Mouse (Mus musculus) 416B (cell line): ENCODE data around the gene Maco1.
"Not testable (repeated sequence)": the region's sequence is repeated elsewhere in the genome, so short reads cannot be mapped to it uniquely, and the experiment has no call there.

Source experiments
- DNase-seq: peaks from one replicate; pipeline ENCODE4 v3.0.0; 2011; ENCODE audit warnings: low read depth

Gene Maco1

GRCm38 (mm10) chr4:134813406-134814228 lies 39.5 kb downstream of the Maco1 start:
- DNase-seq = no peak

- DNase-seq = no peak
Observed at GRCm38 (mm10) chr4:134804765-134805164, 48.4 kb downstream of the Maco1 start.

- DNase-seq = no peak
Observed at GRCm38 (mm10) chr4:134802765-134803164, 50.4 kb downstream of the Maco1 start.

- no peak for DNase-seq
Observed at GRCm38 (mm10) chr4:134802155-134802554, 51.0 kb downstream of the Maco1 start.

GRCm38 (mm10) chr4:134800693-134801092 lies 52.5 kb downstream of the Maco1 start:
- DNase-seq = no peak

GRCm38 (mm10) chr4:134800098-134800497 lies 53.0 kb downstream of the Maco1 start:
- no peak for DNase-seq

GRCm38 (mm10) chr4:134799272-134799671 lies 53.9 kb downstream of the Maco1 start:
- DNase-seq = peak; percentile 76

GRCm38 (mm10) chr4:134798861-134799260 lies 54.3 kb downstream of the Maco1 start:
- DNase-seq = no peak

GRCm38 (mm10) chr4:134797621-134798020 lies 55.5 kb downstream of the Maco1 start:
- no peak for DNase-seq

- peak; percentile 60 for DNase-seq
Observed at GRCm38 (mm10) chr4:134796581-134797361, 56.4 kb downstream of the Maco1 start.

GRCm38 (mm10) chr4:134795819-134796485 lies 57.2 kb downstream of the Maco1 start:
- peak; percentile 34 for DNase-seq

- not testable (repeated sequence) for DNase-seq
Observed at GRCm38 (mm10) chr4:134794959-134795358, 58.2 kb downstream of the Maco1 start.

GRCm38 (mm10) chr4:134793213-134793956 lies 59.8 kb downstream of the Maco1 start:
- peak; percentile 82 for DNase-seq

GRCm38 (mm10) chr4:134791731-134792130 lies 61.4 kb downstream of the Maco1 start:
- no peak for DNase-seq

- peak; percentile 92 for DNase-seq
Observed at GRCm38 (mm10) chr4:134786946-134787345, 66.2 kb downstream of the Maco1 start.

GRCm38 (mm10) chr4:134784701-134785100 lies 68.4 kb downstream of the Maco1 start:
- DNase-seq = peak; percentile 70

GRCm38 (mm10) chr4:134779136-134779934 lies 73.8 kb downstream of the Maco1 start:
- DNase-seq = peak; percentile 93

- DNase-seq = peak; percentile 71
Observed at GRCm38 (mm10) chr4:134776246-134776645, 76.9 kb downstream of the Maco1 start.

GRCm38 (mm10) chr4:134775234-134775944 lies 77.8 kb downstream of the Maco1 start:
- DNase-seq = no peak

- DNase-seq = no peak
Observed at GRCm38 (mm10) chr4:134774126-134774525, 79.0 kb downstream of the Maco1 start.
